Mouse (Mus musculus) heart, postnatal 0 days (tissue): ENCODE data around the gene Plce1. TPM values are rescaled to one million over a fixed set of nuclear protein-coding genes. Genes with fewer than 3 reads are reported as not detected.
A peak's percentile ranks its signal among the peaks of the same experiment; 100 is the strongest.

Experiments used
- ATAC-seq: fragments of 200-750 bp; cut with Nextera tagmentation; 2 replicates; pipeline ENCODE4 v1.8.0; 2017; ENCODE audit warnings: low read depth, moderate number of reproducible peaks, moderate library complexity; ENCODE audit not compliant: insufficient read depth
- DNase-seq: peaks from one replicate; pipeline ENCODE4 v3.0.0-alpha.2; 2016; ENCODE audit warnings: low spot score
- H3K27ac ChIP-seq: fragments of 300-500 bp; sonication (generic); 2 replicates; pipeline ENCODE4 v1.5.1; 2014; ENCODE audit warnings: low read depth, mild to moderate bottlenecking
- H3K27me3 ChIP-seq: fragments of 300-500 bp; sonication (generic); 2 replicates; pipeline ENCODE4 v1.6.1; 2014; ENCODE audit warnings: low read length, mixed read lengths; ENCODE audit not compliant: control insufficient read depth, insufficient read depth
- H3K36me3 ChIP-seq: fragments of 300-500 bp; sonication (generic); replicated peaks from 2 replicates; pipeline ENCODE4 v1.6.1; 2014; ENCODE audit warnings: low read length, mixed read lengths; ENCODE audit not compliant: control insufficient read depth, insufficient read depth
- H3K4me1 ChIP-seq: fragments of 300-500 bp; sonication (generic); 2 replicates; pipeline ENCODE4 v1.6.1; 2014; ENCODE audit warnings: antibody characterized with exemption; ENCODE audit not compliant: control insufficient read depth, insufficient read depth
- H3K4me2 ChIP-seq: fragments of 300-500 bp; sonication (generic); 2 replicates; pipeline ENCODE4 v1.6.1; 2014; ENCODE audit warnings: low read depth, mild to moderate bottlenecking, low read length, moderate library complexity
- H3K4me3 ChIP-seq: fragments of 300-500 bp; sonication (generic); 2 replicates; pipeline ENCODE4 v1.5.1; 2014; ENCODE audit warnings: low read depth, low read length
- H3K9ac ChIP-seq: fragments of 300-500 bp; sonication (generic); replicated peaks from 2 replicates; pipeline ENCODE4 v1.6.1; 2014; ENCODE audit warnings: low read depth, low read length, mixed read lengths
- H3K9me3 ChIP-seq: fragments of 300-500 bp; sonication (generic); replicated peaks from 2 replicates; pipeline ENCODE4 v1.6.1; 2016; ENCODE audit warnings: low read length; ENCODE audit not compliant: control insufficient read depth
- CTCF ChIP-seq: IDR thresholded peaks from 2 replicates; pipeline ENCODE4 v1.5.1; 2016; ENCODE audit warnings: antibody characterized with exemption, control low read depth, low read depth
- EP300 ChIP-seq: IDR thresholded peaks from 2 replicates; pipeline ENCODE4 v1.6.1; 2016; ENCODE audit warnings: antibody characterized with exemption, low read depth
- WGBS: fragments of 180-500 bp; shearing (Covaris S2); extraction: QIAGEN DNeasy Blood & Tissue Kit; methylation state at CpG from one replicate; pipeline ENCODE4 v1.1.7; 2014; 5-methylcytosine and 5-hydroxymethylcytosine counted together
- polyA plus RNA-seq: library from polyadenylated mRNA; unstranded; fragments of >200 nt; fragmentation: Nextera tagmentation; extraction: Ambion mirVana; gene quantifications from 2 replicates; pipeline ENCODE4 v1.2.1, GENCODE M21; 2015
- total RNA-seq: library from RNA; depleted of rRNA; stranded (reverse); fragments of >200 nt; gene quantifications from 2 replicates; pipeline ENCODE4 v1.2.3, GENCODE M21; 2014; ENCODE audit warnings: low replicate concordance

Plce1 gene
- total and polyA plus RNA-seq, 2 experiments from 2014 or later, result 5.7 to 18.2 TPM

GRCm38 (mm10) chr19:38504597-38504996, 23.7 kb downstream of the Plce1 start:
- peak overlapping the region; percentile 4; the same call in 1 of the 2 replicates for H3K27ac ChIP-seq
- H3K9me3 ChIP-seq, result no peaks in the 10 kb centered on the region
- 13% methylated on average over 3 of the region's 3 CpGs for WGBS
- H3K27me3 ChIP-seq, result no peaks in the 10 kb centered on the region
- DNase-seq (no peak), ATAC-seq (peak; percentile 44; the same call in 1 of the 2 replicates)
- H3K4me2 ChIP-seq, result no peak overlapping the region
- peaks cover 9% of the 10 kb centered on the region for H3K4me1 ChIP-seq
- H3K4me3 ChIP-seq, result no peak overlapping the region
- no peaks in the 10 kb centered on the region for H3K36me3 ChIP-seq
- TF ChIP-seq CTCF (no peak), EP300 (no peak)
- no peak overlapping the region for H3K9ac ChIP-seq

GRCm38 (mm10) chr19:38506131-38506530, 25.2 kb downstream of the Plce1 start:
- Histone ChIP-seq H3K36me3 (no peaks in the 10 kb centered on the region), H3K27ac (no peak overlapping the region), H3K4me1 (peaks cover 9% of the 10 kb centered on the region), H3K4me2 (no peak overlapping the region), H3K9me3 (no peaks in the 10 kb centered on the region), H3K4me3 (no peak overlapping the region), H3K9ac (no peak overlapping the region), H3K27me3 (no peaks in the 10 kb centered on the region)
- no peak for ATAC-seq
- TF ChIP-seq CTCF, result no peak
- no peak for TF ChIP-seq EP300
- 70% methylated on average over 7 of the region's 7 CpGs for WGBS
- no peak for DNase-seq

GRCm38 (mm10) chr19:38507251-38507965, 26.5 kb downstream of the Plce1 start:
- ATAC-seq, result no peak
- peaks cover 9% of the 10 kb centered on the region for H3K4me1 ChIP-seq

GRCm38 (mm10) chr19:38507966-38508625, 27.2 kb downstream of the Plce1 start:
- no peak overlapping the region for H3K4me3 ChIP-seq
- DNase-seq (no peak), ATAC-seq (no peak)
- peaks cover 9% of the 10 kb centered on the region for H3K4me1 ChIP-seq
- no peaks in the 10 kb centered on the region for H3K27me3 ChIP-seq
- no peaks in the 10 kb centered on the region for H3K36me3 ChIP-seq
- H3K9me3 ChIP-seq, result no peaks in the 10 kb centered on the region
- no peak overlapping the region for H3K27ac ChIP-seq
- H3K4me2 ChIP-seq, result no peak overlapping the region
- H3K9ac ChIP-seq, result no peak overlapping the region
- WGBS, result 77% methylated on average over 9 of the region's 9 CpGs
- TF ChIP-seq EP300 (no peak), CTCF (no peak)

More at GRCm38 (mm10) chr19:38507251-38507965, 26.5 kb downstream of the Plce1 start:
- Histone ChIP-seq H3K9ac (no peak overlapping the region), H3K4me3 (no peak overlapping the region), H3K27me3 (no peaks in the 10 kb centered on the region), H3K36me3 (no peaks in the 10 kb centered on the region), H3K4me2 (no peak overlapping the region), H3K9me3 (no peaks in the 10 kb centered on the region), H3K27ac (no peak overlapping the region)
- no peak for DNase-seq
- 61% methylated on average over 12 of the region's 12 CpGs for WGBS
- TF ChIP-seq EP300 (no peak), CTCF (no peak)

- Histone ChIP-seq H3K4me3 (no peak overlapping the region), H3K27ac (no peak overlapping the region), H3K4me2 (no peak overlapping the region), H3K4me1 (0 out of 2 replicates have a peak, but pooled peaks cover 11% of the 10 kb centered on the region), H3K36me3 (no peaks in the 10 kb centered on the region), H3K9ac (no peak overlapping the region), H3K27me3 (no peaks in the 10 kb centered on the region), H3K9me3 (no peaks in the 10 kb centered on the region)
- TF ChIP-seq EP300 (no peak), CTCF (no peak)
- ATAC-seq (no peak), DNase-seq (no peak)
- WGBS, result 74% methylated on average over 5 of the region's 5 CpGs
Measured at GRCm38 (mm10) chr19:38514417-38515184, 33.7 kb downstream of the Plce1 start.
